Mouse (Mus musculus): ENCODE results near the gene Vmn1r210.

GRCm38 (mm10) chr13:22831248-22831647 is at the start of gene Vmn1r210:
- no peak for TF ChIP-seq CTCF (IDR thresholded peaks at IDR 0.05; ENCODE audit: extremely low read depth, insufficient read depth, low read length)
- no peak for TF ChIP-seq POLR2A (IDR thresholded peaks at IDR 0.05; ENCODE audit: extremely low read depth, insufficient read depth, low read length)
